Mouse (Mus musculus): ENCODE measurements at regions not wholly inside any gene's neighbourhood (a gene's known extent, or its start where the extent isn't known, plus 50 kb on each side); places are given as distances from the start of the nearest gene placed in this dataset.

- TF ChIP-seq POLR2A (IDR thresholded peaks at IDR 0.05; ENCODE audit: insufficient read depth, low read depth, low read length), result no peak
- TF ChIP-seq CTCF (IDR thresholded peaks at IDR 0.05), result no peak
- no peak for TF ChIP-seq EP300 (IDR thresholded peaks at IDR 0.05; ENCODE audit: insufficient read depth, low read depth, low read length)
These were observed 150.3 kb downstream of the Hira start for GRCm38 (mm10) chr16:19027096-19027495.
